Mouse (Mus musculus): ENCODE measurements at regions not wholly inside any gene's neighbourhood (a gene's known extent, or its start where the extent isn't known, plus 50 kb on each side); places are given as distances from the start of the nearest gene placed in this dataset.

DNA sequence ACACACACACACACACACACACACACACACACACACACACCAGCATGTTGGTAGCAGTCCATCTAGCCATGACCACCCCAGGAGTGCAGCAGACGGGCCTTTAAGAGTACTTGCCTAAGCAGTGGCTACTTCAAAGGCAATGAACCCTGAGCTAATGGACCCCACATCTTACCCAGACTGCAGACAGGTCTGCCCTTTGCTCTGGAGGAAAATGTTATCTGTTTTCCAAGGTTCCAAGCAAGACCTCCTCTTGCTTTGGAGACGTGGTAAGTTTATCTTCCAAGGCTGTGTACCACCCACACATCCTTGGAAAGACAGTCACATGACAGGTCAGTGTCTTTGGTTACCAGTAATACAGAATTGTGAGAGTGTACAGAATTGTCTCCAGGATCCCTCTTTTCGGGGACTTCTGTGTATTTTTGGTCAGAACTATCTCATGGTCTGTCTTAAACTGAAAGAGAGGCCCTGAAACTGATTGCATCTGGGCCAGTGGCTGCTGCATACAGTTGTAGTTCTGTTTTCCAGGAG is 88.4 kb upstream of the Gm9887 start:
- TF ChIP-seq POLR2A (IDR thresholded peaks at IDR 0.05; ENCODE audit: borderline replicate concordance, extremely low read depth, insufficient read depth, insufficient read length), result no peak
- Histone ChIP-seq H3K4me3 (replicated peaks; ENCODE audit: low read length) (no peak overlapping the region), H3K27me3 (ENCODE audit: control insufficient read depth, insufficient read depth, low read length) (no peaks in the 10 kb centered on the region), H3K4me1 (ENCODE audit: control insufficient read depth, insufficient read depth, low read length) (peaks cover 17% of the 10 kb centered on the region), H3K9ac (ENCODE audit: low read depth, low read length, severe bottlenecking) (no peak overlapping the region), H3K9me3 (ENCODE audit: control insufficient read depth, low read length) (no peaks in the 10 kb centered on the region), H3K36me3 (ENCODE audit: control insufficient read depth, insufficient read depth, low read length) (no peaks in the 10 kb centered on the region), H3K27ac (replicated peaks; ENCODE audit: low read depth, low read length) (0 out of 2 replicates have a peak overlapping the region, but pooled peaks have one; percentile 8), H3K4me2 (replicated peaks; ENCODE audit: low read depth, low read length, severe bottlenecking) (no peak overlapping the region)
- 76% methylated on average over 3 of the region's 3 CpGs for WGBS
- DNase-seq (ENCODE audit: low spot score) (no peak), ATAC-seq (ENCODE audit: low FRiP score, low read depth) (no peak)

GRCm38 (mm10) chr12:69458170-69458841 is 86.0 kb upstream of the Gm9887 start:
- DNase-seq (ENCODE audit: low spot score), result no peak
- no peak for TF ChIP-seq POLR2A (IDR thresholded peaks at IDR 0.05; ENCODE audit: borderline replicate concordance, extremely low read depth, insufficient read depth, insufficient read length)
- no peak overlapping the region for H3K4me3 ChIP-seq (replicated peaks; ENCODE audit: low read length)
- no peaks in the 10 kb centered on the region for H3K36me3 ChIP-seq (ENCODE audit: control insufficient read depth, insufficient read depth, low read length)
- no peak overlapping the region for H3K4me2 ChIP-seq (replicated peaks; ENCODE audit: low read depth, low read length, severe bottlenecking)
- peaks cover 17% of the 10 kb centered on the region for H3K4me1 ChIP-seq (ENCODE audit: control insufficient read depth, insufficient read depth, low read length)
- H3K9me3 ChIP-seq (ENCODE audit: control insufficient read depth, low read length), result no peaks in the 10 kb centered on the region
- no peak overlapping the region for H3K9ac ChIP-seq (ENCODE audit: low read depth, low read length, severe bottlenecking)
- WGBS, result 64% methylated on average over 14 of the region's 14 CpGs
- no peak overlapping the region for H3K27ac ChIP-seq (replicated peaks; ENCODE audit: low read depth, low read length)
- no peaks in the 10 kb centered on the region for H3K27me3 ChIP-seq (ENCODE audit: control insufficient read depth, insufficient read depth, low read length)
- no peak for ATAC-seq (ENCODE audit: low FRiP score, low read depth)

- H3K4me1 ChIP-seq (ENCODE audit: control insufficient read depth, insufficient read depth, low read length), result peaks cover 6% of the 10 kb centered on the region
- 87% methylated on average over 3 of the region's 3 CpGs for WGBS
- no peak for DNase-seq (ENCODE audit: low spot score)
Observed at GRCm38 (mm10) chr12:69456746-69457145, 84.5 kb upstream of the Gm9887 start.

DNA sequence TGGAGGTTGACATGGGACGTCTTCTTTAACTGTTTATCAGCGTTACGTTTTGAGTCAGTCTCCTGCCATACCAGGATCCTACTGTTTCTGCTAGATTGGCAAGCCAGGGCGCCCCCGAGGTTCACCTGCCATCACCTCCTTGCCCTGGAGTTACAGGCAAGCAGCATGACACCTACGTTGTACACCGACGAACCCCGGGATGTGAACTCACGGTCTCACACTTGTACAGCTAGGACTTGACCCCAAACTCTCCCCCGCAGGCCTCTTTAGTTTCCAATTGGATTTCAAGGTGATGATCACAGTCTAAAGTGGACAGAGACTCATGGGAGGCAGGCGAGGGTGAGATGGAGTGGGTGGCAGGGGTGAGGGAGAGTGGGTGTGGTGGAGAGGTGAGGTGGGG is 83.9 kb upstream of the Gm9887 start:
- Histone ChIP-seq H3K4me1 (ENCODE audit: control insufficient read depth, insufficient read depth, low read length) (peaks cover 2% of the 10 kb centered on the region), H3K9me3 (ENCODE audit: control insufficient read depth, low read length) (no peaks in the 10 kb centered on the region), H3K27ac (replicated peaks; ENCODE audit: low read depth, low read length) (no peak overlapping the region), H3K9ac (ENCODE audit: low read depth, low read length, severe bottlenecking) (no peak overlapping the region), H3K4me3 (replicated peaks; ENCODE audit: low read length) (no peak overlapping the region), H3K4me2 (replicated peaks; ENCODE audit: low read depth, low read length, severe bottlenecking) (no peak overlapping the region), H3K27me3 (ENCODE audit: control insufficient read depth, insufficient read depth, low read length) (no peaks in the 10 kb centered on the region), H3K36me3 (ENCODE audit: control insufficient read depth, insufficient read depth, low read length) (no peaks in the 10 kb centered on the region)
- WGBS, result 87% methylated on average over 12 of the region's 12 CpGs
- no peak for TF ChIP-seq POLR2A (IDR thresholded peaks at IDR 0.05; ENCODE audit: borderline replicate concordance, extremely low read depth, insufficient read depth, insufficient read length)
- ATAC-seq (ENCODE audit: low FRiP score, low read depth), result no peak
- no peak for DNase-seq (ENCODE audit: low spot score)

More at GRCm38 (mm10) chr12:69456746-69457145, 84.5 kb upstream of the Gm9887 start:
- no peak overlapping the region for H3K9ac ChIP-seq (ENCODE audit: low read depth, low read length, severe bottlenecking)
- no peaks in the 10 kb centered on the region for H3K36me3 ChIP-seq (ENCODE audit: control insufficient read depth, insufficient read depth, low read length)
- no peak overlapping the region for H3K4me3 ChIP-seq (replicated peaks; ENCODE audit: low read length)
- H3K27ac ChIP-seq (replicated peaks; ENCODE audit: low read depth, low read length), result no peak overlapping the region
- no peaks in the 10 kb centered on the region for H3K9me3 ChIP-seq (ENCODE audit: control insufficient read depth, low read length)
- no peak overlapping the region for H3K4me2 ChIP-seq (replicated peaks; ENCODE audit: low read depth, low read length, severe bottlenecking)
- no peaks in the 10 kb centered on the region for H3K27me3 ChIP-seq (ENCODE audit: control insufficient read depth, insufficient read depth, low read length)
- no peak for TF ChIP-seq POLR2A (IDR thresholded peaks at IDR 0.05; ENCODE audit: borderline replicate concordance, extremely low read depth, insufficient read depth, insufficient read length)
- ATAC-seq (ENCODE audit: low FRiP score, low read depth), result no peak

DNA sequence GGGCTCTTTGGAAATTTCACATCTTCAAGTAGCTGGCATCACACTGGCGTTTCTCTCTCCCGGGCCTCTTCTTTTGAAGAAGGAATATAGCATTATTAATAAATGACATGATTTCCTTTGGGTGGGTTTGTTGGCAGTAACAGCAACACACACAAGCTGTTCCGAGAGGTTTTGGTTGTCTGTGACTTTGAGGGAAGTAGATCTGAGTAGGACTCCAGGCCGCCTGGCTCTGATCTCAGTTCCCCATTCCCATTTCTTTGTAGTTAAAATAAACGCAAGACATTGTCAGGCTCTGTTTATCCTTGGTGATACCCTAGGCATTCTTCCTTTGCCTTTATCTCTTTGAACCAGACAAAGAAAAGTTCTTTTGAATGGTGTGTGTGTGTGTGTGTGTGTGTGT is 83.3 kb upstream of the Gm9887 start:
- ATAC-seq (ENCODE audit: low FRiP score, low read depth), result no peak

More for the DNA sequence above, 83.3 kb upstream of the Gm9887 start:
- TF ChIP-seq POLR2A (IDR thresholded peaks at IDR 0.05; ENCODE audit: borderline replicate concordance, extremely low read depth, insufficient read depth, insufficient read length), result no peak
- H3K36me3 ChIP-seq (ENCODE audit: control insufficient read depth, insufficient read depth, low read length), result no peaks in the 10 kb centered on the region
- H3K27ac ChIP-seq (replicated peaks; ENCODE audit: low read depth, low read length), result no peak overlapping the region
- H3K9ac ChIP-seq (ENCODE audit: low read depth, low read length, severe bottlenecking), result no peak overlapping the region
- no peak for DNase-seq (ENCODE audit: low spot score)
- H3K27me3 ChIP-seq (ENCODE audit: control insufficient read depth, insufficient read depth, low read length), result no peaks in the 10 kb centered on the region
- H3K4me3 ChIP-seq (replicated peaks; ENCODE audit: low read length), result no peak overlapping the region
- H3K4me1 ChIP-seq (ENCODE audit: control insufficient read depth, insufficient read depth, low read length), result peaks cover 6% of the 10 kb centered on the region
- no peak overlapping the region for H3K4me2 ChIP-seq (replicated peaks; ENCODE audit: low read depth, low read length, severe bottlenecking)
- no peaks in the 10 kb centered on the region for H3K9me3 ChIP-seq (ENCODE audit: control insufficient read depth, low read length)
- WGBS, result 80% methylated on average over 5 of the region's 5 CpGs

All from limb, embryonic 14.5 days (tissue).